Mouse (Mus musculus): Measurements from ENCODE around the gene Fam133b.
"Not testable (repeated sequence)": the region's sequence is repeated elsewhere in the genome, so short reads cannot be mapped to it uniquely, and the experiment has no call there.

Gene Fam133b

GRCm38 (mm10) chr5:3516481-3517075, 27.1 kb upstream of the Fam133b start:
- in situ Hi-C loops (cut with MboI, MseI), result loop anchor here (10.0 kb wide), 1 partner anchor 62 kb away; no protein-coding TSS in a partner anchor

- in situ Hi-C loops (cut with MboI, MseI), result loop anchor here (10.0 kb wide), 2 partner anchors 46 to 924 kb away; no protein-coding TSS in a partner anchor
These were observed 22.9 kb upstream of the Fam133b start for GRCm38 (mm10) chr5:3520493-3521359.

- in situ Hi-C loops (cut with MboI, MseI), result loop anchor here (10.0 kb wide), 2 partner anchors 47 to 923 kb away; no protein-coding TSS in a partner anchor
These were observed 21.9 kb upstream of the Fam133b start for GRCm38 (mm10) chr5:3521741-3522140.

GRCm38 (mm10) chr5:3522826-3523225, 20.8 kb upstream of the Fam133b start:
- in situ Hi-C loops (cut with MboI, MseI), result loop anchor here (10.0 kb wide), 2 partner anchors 48 to 922 kb away; no protein-coding TSS in a partner anchor

- in situ Hi-C loops (cut with MboI, MseI), result loop anchor here (10.0 kb wide), 2 partner anchors 52 to 918 kb away; no protein-coding TSS in a partner anchor
These were observed 16.5 kb upstream of the Fam133b start for GRCm38 (mm10) chr5:3527041-3527691.

DNA sequence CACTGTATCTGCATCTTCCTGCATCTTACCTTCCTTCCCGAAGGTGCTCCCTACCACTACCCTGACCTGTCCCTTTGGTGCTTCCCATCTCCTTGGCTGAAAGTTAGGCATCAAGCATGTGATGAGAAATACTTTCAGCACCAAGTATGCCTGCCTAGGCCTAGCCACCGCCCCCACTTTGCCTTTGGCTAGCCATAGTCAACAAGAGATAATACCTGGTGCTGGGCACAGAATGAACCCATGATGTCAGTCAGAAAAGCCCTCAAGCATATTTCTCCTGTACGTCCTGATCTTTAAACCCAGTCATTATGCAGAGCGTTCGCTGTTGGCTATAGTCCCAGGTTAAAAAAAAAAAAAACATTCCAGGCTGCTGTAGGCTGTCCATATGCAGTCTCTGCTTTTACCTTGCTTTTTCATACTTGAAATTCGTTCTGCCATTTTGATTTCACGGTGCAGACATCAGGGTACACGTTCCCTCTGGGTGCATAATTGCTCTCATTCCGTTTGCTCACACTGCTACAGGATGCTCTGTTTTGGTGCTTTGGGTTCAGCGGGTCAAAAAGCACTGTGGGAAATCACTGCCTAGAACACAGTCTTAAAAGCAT, 13.9 kb upstream of the Fam133b start:
- in situ Hi-C loops (cut with MboI, MseI), result loop anchor here (10.0 kb wide), 2 partner anchors 55 to 915 kb away; no protein-coding TSS in a partner anchor

DNA sequence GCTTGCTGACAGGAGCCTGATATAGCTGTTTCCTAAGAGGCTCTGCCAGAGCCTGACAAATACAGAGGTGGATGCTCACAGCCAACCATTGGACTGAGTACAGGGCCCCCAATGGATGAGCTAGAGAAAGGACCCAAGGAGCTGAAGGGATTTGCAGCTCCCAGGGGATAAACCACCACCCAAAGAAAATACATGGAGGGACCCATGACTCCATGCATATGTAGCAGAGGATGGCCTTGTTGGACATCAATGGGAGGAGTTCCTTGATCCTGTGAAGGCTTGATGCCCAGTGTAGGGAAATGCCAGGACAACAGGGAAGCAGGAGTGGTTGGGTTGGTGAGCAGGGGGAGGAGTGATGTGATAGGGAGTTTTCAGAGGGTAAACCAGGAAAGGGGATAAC, 11.6 kb upstream of the Fam133b start:
- in situ Hi-C loops (cut with MboI, MseI), result not testable (repeated sequence)

- in situ Hi-C loops (cut with MboI, MseI), result no loop called here
These were observed 6.9 kb upstream of the Fam133b start for GRCm38 (mm10) chr5:3536592-3537212.

- in situ Hi-C loops (cut with MboI, MseI), result no loop called here
These were observed 4.8 kb upstream of the Fam133b start for GRCm38 (mm10) chr5:3538505-3539472.

DNA sequence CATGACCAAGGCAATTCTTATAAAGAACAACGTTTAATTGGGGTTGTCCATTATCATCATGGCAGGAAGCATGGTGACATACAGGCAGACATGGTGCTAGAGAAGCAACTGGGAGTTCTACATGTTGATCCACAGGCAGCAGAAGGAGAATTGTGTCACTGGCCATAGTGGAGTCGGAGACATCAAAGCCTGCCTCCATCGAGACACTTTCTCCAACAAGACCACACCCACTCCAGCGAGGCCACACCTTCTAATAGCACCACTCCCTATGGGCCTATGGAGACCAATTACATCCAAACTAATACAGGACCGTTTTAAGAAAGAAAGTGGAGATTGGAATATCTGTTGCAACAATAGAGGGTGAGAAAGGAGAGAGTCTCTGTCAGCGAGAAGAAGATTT, 1.8 kb upstream of the Fam133b start:
- in situ Hi-C loops (cut with MboI, MseI), result loop anchor here (5.0 to 10.0 kb wide), 2 partner anchors 40 to 397 kb away; no protein-coding TSS in a partner anchor

DNA sequence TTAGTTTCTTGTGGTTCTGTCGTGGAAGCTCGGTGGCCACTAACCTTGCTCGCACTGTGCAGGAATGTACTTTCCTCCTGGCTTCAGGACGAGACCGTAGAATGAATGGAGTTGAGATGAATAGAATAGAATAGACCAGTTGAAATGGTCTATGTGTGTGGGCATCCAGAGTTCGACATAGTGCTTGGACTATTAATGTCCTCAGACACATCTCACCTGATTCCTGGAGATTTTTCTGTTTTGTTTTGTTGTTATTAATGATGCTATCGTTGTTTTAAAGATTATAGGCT, 792 bp downstream of the Fam133b start:
- in situ Hi-C loops (cut with MboI, MseI), result loop anchor here (5.0 to 10.0 kb wide), 2 partner anchors 42 to 400 kb away; no protein-coding TSS in a partner anchor

DNA sequence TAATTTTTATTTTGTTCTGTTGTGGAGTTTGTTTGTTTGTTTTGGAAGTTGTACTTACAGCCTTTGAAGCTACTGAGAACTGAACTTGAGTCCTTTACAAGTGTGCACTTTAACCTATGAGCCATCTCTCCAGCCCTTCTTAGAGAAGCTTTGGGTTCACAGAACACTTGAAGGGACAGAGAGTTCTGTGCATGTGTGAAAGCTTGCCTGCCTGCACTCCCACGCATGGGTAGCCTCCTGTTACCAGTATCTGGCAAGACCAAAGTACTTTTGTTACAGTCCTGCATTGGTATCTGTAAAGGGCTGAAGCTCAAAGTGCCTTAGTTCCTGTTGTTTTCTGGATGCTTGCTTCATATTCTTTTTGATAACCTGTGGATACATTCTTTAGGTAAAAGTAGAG, 2.6 kb downstream of the Fam133b start:
- in situ Hi-C loops (cut with MboI, MseI), result loop anchor here (10.0 kb wide), 1 partner anchor 401 kb away; no protein-coding TSS in a partner anchor

GRCm38 (mm10) chr5:3551481-3551880, 7.8 kb downstream of the Fam133b start:
- in situ Hi-C loops (cut with MboI, MseI), result no loop called here

DNA sequence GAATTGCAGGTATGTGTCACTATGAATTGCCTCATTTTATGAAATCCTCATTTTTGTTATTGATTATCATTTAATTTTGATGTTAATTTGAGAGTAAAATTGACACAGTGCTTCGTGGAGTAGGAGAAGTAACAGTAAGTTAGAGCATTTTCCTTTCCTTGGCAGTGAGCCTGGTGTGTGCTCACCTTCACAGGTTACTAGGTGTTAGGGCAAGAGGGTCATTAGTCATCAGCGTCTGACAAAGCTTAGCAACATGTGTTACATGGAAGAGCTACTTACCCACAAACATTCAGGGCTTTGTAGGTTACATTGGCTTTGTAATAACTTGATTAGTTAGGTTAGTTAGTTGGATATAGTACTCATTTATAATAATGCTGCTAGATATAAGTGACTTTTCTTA, 10.6 kb downstream of the Fam133b start:
- in situ Hi-C loops (cut with MboI, MseI), result no loop called here

- in situ Hi-C loops (cut with MboI, MseI), result no loop called here
These were observed 27.6 kb downstream of the Fam133b start, which contains the start of gene 1700109H08Rik for GRCm38 (mm10) chr5:3571266-3571665. Gene 1700109H08Rik, plus strand, starts transcription at chr5:3571566.

DNA sequence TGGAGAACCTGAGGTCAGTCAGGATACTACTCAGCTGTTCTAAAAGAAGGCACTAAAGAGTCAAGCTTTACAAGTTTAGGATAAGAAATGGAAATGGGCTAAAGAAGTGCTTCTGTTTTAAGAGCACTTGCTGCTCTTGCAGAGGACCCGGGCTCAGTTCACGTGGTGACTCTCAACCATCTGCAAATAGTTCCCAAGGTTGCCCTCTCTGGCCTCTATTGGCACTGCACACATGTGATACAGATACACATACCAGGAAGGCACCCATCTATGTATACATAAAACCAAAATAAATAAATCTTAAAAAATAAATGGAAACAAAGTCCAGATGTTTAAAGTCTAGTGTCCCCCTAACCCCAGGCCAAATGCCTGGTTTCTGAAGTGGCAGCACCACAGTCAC, 31.2 kb downstream of the Fam133b start:
- in situ Hi-C loops (cut with MboI, MseI), result no loop called here

DNA sequence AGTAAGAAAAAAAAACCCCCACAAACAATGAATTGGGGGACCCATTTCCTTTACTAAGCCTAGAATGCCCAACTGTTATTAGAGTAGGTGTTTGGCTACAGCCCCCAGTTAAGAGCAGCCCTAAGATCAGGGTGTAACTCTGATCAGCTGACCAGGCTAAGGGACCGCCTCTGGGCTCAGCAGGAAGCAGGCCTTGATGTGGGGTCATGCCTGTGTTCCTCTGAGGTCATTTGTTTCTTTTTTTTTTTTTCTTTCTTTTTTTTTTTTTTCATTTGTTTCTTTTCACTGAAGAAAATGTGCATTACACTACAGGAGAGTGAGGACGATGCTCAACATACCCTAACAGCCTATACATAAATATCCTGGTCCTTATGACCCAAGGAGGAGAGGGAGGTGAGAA, 34.3 kb downstream of the Fam133b start:
- in situ Hi-C loops (cut with MboI, MseI), result no loop called here

- in situ Hi-C loops (cut with MboI, MseI), result no loop called here
These were observed 35.4 kb downstream of the Fam133b start for GRCm38 (mm10) chr5:3579066-3579465.

DNA sequence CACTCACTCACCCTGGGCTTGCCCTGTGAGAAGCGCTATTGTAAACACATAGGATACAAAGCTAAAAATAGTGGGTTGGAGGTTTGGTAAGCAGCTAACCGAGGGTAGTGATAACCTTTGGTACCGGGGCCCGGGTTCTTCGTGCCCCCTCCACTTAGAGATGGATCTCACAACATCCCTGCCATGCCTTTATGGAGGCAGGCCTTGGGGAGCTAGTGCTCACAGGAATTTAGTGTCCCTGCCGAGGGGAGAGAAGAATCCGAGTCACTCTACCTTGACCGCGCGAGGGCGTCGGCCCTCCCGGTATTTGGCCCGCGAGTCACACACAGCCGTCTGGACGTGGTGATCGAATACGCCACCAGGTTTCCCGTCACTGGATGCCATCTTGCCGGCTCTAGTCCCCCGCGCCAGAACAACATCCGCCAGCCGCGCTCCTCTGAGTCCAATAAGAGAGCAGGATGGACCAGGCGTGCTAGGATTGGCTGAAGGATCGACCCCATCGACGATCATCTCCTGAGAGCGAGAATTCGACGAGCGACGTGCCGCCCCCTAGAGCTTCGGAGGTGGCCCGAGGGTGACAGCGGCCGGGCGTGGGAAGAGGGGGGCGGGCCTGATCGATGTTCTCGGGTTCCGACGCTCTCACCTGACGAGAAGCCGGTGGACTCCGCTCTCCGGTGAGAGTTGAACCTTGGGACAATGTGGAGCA, 52.2 kb downstream of the Fam133b start, which contains the start of gene Pex1:
Gene Pex1, plus strand, starts transcription at position 374 of the 706 bp plus-strand sequence.
- in situ Hi-C loops (cut with MboI, MseI), result no loop called here

Data from regulatory T cell (primary cell).